Mouse (Mus musculus) spleen, postnatal 4 days (tissue): ENCODE results near the gene Ngp.
"Not testable (repeated sequence)": the region's sequence is repeated elsewhere in the genome, so short reads cannot be mapped to it uniquely, and the experiment has no call there.

Experiments
- DNase-seq, 2 experiments: peaks; one replicate each; pipeline ENCODE4 v3.0.0; 2022; ENCODE audit warnings: low spot score in 2 of 2

Ngp gene

GRCm38 (mm10) chr9:110419511-110420112 is at the start of gene Ngp:
Gene Ngp (plus strand): TSS chr9:110419747.
- DNase-seq: peak in 1 of 2 experiments; percentile 70

DNA sequence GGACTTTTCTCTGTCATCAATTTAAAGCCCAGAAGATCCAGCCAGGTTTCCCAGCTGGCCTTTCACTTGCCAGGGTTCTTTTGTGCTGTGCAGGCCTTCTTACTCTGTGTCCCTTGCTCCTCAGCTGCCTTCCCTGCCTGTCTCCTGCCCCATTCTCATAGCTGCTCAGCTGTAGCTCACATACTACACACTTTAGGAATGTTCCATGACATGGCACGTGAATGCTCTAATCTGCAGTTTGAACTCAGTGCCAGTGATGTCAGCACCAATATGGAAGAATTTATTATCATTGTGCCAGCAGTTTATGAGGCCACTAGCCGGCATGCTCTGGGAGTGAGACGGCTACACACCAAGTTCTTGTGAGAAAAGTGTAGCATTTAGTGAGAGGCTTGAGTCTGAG is 49.7 kb upstream of the Ngp start:
- no peak for DNase-seq

DNA sequence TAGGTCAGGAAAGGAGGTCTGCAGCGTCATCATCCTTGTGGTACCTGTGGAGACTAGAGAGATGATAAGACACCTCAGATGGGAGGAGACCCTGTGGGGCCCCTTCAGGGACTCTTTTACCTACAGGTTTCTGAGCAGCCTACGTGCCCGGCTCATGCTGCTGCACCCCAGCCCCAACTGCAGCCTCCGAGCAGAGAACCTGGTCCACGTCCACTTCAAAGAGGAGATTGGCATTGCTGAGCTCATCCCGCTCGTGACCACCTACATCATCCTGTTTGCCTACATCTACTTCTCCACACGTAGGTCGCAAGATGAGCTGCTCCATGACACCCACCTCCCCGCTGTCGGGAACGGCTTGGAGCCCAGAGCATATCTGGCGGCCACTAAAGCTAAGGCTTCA is 45.7 kb upstream of the Ngp start:
- no peak for DNase-seq

DNA sequence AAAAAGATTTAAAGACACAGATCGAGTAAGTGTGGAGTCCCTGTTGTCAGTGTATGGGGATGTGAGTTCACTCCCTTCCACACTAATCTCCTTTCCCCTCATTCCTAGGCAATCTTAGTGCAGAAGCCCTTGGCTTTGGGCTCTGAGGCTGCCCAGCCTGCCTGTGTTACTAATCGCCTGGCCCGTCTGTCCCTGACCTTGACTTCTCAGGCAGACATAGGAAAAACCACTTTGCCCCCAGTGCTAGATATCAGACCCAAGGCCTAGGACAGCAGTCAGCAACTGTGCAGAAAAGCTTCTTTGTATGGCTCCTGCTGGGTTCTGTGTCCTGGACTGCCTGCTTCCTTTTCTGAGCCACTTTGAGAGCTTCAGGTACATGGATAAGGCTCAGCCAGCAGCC is 43.9 kb upstream of the Ngp start:
- DNase-seq: no peak

DNA sequence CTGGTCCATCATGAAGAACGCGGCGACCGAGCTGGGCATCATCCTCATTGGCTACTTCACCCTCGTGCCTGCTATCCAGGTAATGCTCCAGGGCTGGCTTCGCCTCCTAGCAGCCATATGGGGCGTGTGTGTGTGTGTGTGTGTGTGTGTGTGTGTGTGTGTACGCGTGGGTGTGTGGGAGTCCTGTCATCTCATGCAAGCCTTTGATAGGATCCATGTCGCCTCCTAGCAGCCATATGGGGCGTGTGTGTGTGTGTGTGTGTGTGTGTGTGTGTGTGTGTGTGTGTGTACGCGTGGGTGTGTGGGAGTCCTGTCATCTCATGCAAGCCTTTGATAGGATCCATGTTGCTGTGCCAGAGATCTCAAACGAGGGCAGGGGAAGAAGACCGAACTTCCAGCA is 41.9 kb upstream of the Ngp start:
- not testable (repeated sequence) for DNase-seq

- DNase-seq: no peak
These were observed 40.2 kb upstream of the Ngp start for GRCm38 (mm10) chr9:110379361-110379760.

GRCm38 (mm10) chr9:110380662-110381061 is 38.9 kb upstream of the Ngp start:
- DNase-seq: no peak

GRCm38 (mm10) chr9:110381292-110381691 is 38.3 kb upstream of the Ngp start:
- no peak for DNase-seq

- no peak for DNase-seq
These were observed 35.1 kb upstream of the Ngp start for GRCm38 (mm10) chr9:110384369-110384929.

GRCm38 (mm10) chr9:110388011-110388410 is 31.5 kb upstream of the Ngp start:
- DNase-seq: no peak

GRCm38 (mm10) chr9:110390843-110391242 is 28.7 kb upstream of the Ngp start:
- no peak for DNase-seq

- no peak for DNase-seq
These were observed 26.3 kb upstream of the Ngp start for GRCm38 (mm10) chr9:110393295-110393694.

DNA sequence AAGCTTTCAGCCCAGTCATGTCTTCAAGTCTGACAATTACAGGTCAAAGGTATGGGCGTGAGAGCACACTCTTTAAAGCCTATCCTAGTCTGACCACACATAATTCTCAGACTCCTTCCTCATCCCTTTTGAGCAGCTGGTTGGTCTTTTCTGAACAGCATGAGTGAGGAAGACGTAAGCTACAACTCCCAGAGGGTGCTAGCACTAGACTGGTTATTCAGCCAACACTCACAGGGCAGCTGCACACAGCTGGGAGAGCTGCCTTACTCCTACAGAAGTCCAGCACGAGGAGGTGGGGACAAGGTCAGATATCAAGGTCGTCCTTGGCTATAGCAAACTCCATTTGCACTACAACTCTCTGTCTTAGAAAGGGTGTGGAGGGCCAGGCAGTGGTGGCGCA is 18.9 kb upstream of the Ngp start:
- DNase-seq: no peak

- no peak for DNase-seq
These were observed 16.8 kb upstream of the Ngp start for GRCm38 (mm10) chr9:110402731-110403130.

- not testable (repeated sequence) for DNase-seq
These were observed 16.3 kb upstream of the Ngp start for GRCm38 (mm10) chr9:110403240-110403639.

DNA sequence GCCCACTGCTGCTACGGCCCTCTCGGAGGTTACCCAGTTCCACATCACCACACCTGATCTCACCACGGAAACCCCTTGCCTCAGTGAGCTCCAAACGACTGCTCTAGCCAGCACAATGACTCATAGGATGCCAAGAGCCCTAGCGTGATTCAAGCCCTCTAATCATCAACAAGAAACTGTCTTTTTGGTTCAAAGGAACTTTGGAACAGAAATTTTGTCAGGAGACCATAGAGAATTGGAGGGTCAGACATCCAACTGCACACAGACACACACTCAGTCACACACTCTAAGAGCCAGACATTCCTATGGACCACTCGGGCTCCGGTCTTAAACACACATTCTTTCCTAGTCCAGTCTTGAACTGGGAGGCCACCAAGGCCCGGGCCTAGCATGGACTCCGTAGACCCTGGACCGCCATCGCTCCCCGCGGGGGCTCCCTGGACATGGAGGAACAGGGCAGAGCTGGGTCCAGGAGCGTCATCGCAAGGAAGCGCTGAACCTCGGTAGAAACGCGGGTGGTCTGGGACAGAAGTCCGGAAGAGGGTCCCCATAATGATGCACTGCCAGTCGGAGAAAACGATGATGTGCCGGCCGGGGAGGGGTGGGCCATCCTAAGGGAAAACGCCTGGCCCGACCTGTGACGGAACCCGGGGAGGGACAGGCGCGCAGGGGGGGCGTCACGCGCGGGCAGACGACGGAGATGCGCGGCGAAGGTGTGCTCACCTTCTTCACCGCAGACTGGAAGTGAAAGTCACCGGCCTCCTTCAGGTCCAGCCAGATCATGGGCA is 12.0 kb upstream of the Ngp start:
- DNase-seq: no peak

GRCm38 (mm10) chr9:110408099-110408773 is 11.3 kb upstream of the Ngp start, which contains the start of gene Ptpn23:
Gene Ptpn23 (minus strand): TSS chr9:110408213.
- DNase-seq: peak; percentile 92 to 95

GRCm38 (mm10) chr9:110410908-110411887 is 8.3 kb upstream of the Ngp start:
- DNase-seq: peak; percentile 80 to 93

DNA sequence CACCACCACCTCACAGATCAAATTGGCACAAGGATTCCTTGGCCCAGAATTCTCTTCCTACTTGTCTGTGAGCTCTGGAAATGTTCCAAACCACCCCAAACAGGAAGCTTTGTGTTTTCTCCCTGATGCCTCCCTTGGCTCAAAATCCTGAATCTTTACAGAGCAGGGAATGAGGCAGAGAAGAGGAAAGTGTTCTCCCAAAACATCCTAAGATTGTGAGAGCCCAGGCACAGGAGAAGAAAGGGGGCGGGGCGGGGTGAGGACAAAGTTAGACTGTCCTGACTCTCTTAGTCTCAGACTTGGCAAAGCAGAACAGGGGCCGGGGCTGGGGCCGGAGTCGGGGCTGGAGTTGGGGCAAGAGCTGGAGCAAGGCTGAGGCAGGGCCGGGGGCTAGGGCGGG is 6.6 kb upstream of the Ngp start:
- DNase-seq: no peak

- DNase-seq: no peak
These were observed 5.8 kb upstream of the Ngp start for GRCm38 (mm10) chr9:110413785-110414184.

DNA sequence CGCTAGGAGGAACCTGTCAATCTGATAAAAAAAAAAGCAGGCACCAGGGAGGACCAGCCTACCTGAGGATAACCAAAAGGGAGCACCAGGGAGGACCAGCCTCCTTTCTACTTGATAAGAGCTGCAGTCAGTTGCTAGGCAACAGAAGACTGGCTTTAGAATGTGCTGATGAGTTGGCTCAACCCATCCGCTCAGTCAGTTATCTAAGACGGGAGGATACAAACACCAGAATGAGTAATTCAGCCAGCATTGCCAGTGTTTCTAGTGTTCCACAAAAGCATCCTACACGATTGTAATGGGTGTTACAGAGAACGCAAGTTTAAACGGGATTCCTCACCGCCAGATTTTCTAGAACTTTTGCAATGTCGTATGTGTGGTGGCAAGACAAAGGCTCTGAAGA is 11.7 kb downstream of the Ngp start:
- DNase-seq: no peak
